Mouse (Mus musculus) erythroblast, embryonic 14.5 days (primary cell): Measurements from ENCODE around the gene Ddi2. TPM values are rescaled to one million over a fixed set of nuclear protein-coding genes. Genes with fewer than 3 reads are reported as not detected.

Experiments used
- H3K27me3 ChIP-seq: 2 replicates; pipeline ENCODE4 v1.6.1; 2012; ENCODE audit warnings: inconsistent platforms; ENCODE audit not compliant: control insufficient read depth
- H3K36me3 ChIP-seq: 2 replicates; pipeline ENCODE4 v1.6.1; 2012; ENCODE audit warnings: mild to moderate bottlenecking, inconsistent platforms; ENCODE audit not compliant: control insufficient read depth
- H3K4me1 ChIP-seq: 2 replicates; pipeline ENCODE4 v1.6.1; 2012; ENCODE audit warnings: inconsistent platforms; ENCODE audit not compliant: control insufficient read depth
- H3K4me3 ChIP-seq: replicated peaks from 2 replicates; pipeline ENCODE3; 2012; ENCODE audit warnings: moderate library complexity, mild to moderate bottlenecking, inconsistent platforms
- H3K9me3 ChIP-seq: 2 replicates; pipeline ENCODE4 v1.6.1; 2012; ENCODE audit warnings: low read length, inconsistent platforms, mixed read lengths; ENCODE audit not compliant: control insufficient read depth
- GATA1 ChIP-seq: IDR thresholded peaks from 2 replicates; pipeline ENCODE4 v1.6.1; 2012; ENCODE audit warnings: low read length, inconsistent platforms, mixed read lengths
- TAL1 ChIP-seq: IDR thresholded peaks from 3 replicates; pipeline ENCODE4 v1.6.1; 2012; ENCODE audit warnings: low read length, inconsistent platforms, mixed read lengths
- polyA plus RNA-seq: library from polyadenylated mRNA; stranded (reverse); fragments of >175 nt; gene quantifications from 2 replicates; pipeline ENCODE4 v1.2.3, GENCODE M21; 2012

Gene Ddi2
- polyA plus RNA-seq, 1 experiment, result 0.58 TPM

- TF ChIP-seq GATA1, result no peak
- no peak for TF ChIP-seq TAL1
- H3K27me3 ChIP-seq, result no peaks in the 10 kb centered on the region
- no peak overlapping the region for H3K4me3 ChIP-seq
- peaks cover 81% of the 10 kb centered on the region for H3K4me1 ChIP-seq
- peaks cover 77% of the 10 kb centered on the region for H3K36me3 ChIP-seq
- no peaks in the 10 kb centered on the region for H3K9me3 ChIP-seq
These were observed 38.9 kb upstream of the Ddi2 start for GRCm38 (mm10) chr4:141762102-141762598.

- H3K9me3 ChIP-seq, result no peaks in the 10 kb centered on the region
- H3K27me3 ChIP-seq, result no peaks in the 10 kb centered on the region
- TF ChIP-seq GATA1, result no peak
- no peak for TF ChIP-seq TAL1
- peaks cover 80% of the 10 kb centered on the region for H3K4me1 ChIP-seq
- H3K4me3 ChIP-seq, result no peak overlapping the region
- H3K36me3 ChIP-seq, result peaks cover 69% of the 10 kb centered on the region
These were observed 37.7 kb upstream of the Ddi2 start for GRCm38 (mm10) chr4:141760942-141761341.

- peaks cover 71% of the 10 kb centered on the region for H3K36me3 ChIP-seq
- no peaks in the 10 kb centered on the region for H3K27me3 ChIP-seq
- H3K4me1 ChIP-seq, result peaks cover 91% of the 10 kb centered on the region
- H3K9me3 ChIP-seq, result no peaks in the 10 kb centered on the region
- no peak overlapping the region for H3K4me3 ChIP-seq
- TF ChIP-seq GATA1, result no peak
- TF ChIP-seq TAL1, result no peak
These were observed 35.8 kb upstream of the Ddi2 start for GRCm38 (mm10) chr4:141758874-141759542.

GRCm38 (mm10) chr4:141757124-141757523, 33.9 kb upstream of the Ddi2 start:
- no peak overlapping the region for H3K4me3 ChIP-seq
- peaks cover 54% of the 10 kb centered on the region for H3K36me3 ChIP-seq
- no peaks in the 10 kb centered on the region for H3K27me3 ChIP-seq
- peaks cover 89% of the 10 kb centered on the region for H3K4me1 ChIP-seq
- H3K9me3 ChIP-seq, result no peaks in the 10 kb centered on the region
- TF ChIP-seq TAL1, result no peak
- TF ChIP-seq GATA1, result no peak

GRCm38 (mm10) chr4:141755375-141755930, 32.2 kb upstream of the Ddi2 start:
- TF ChIP-seq TAL1 (no peak), GATA1 (no peak)
- H3K36me3 ChIP-seq, result peaks cover 38% of the 10 kb centered on the region
- H3K4me3 ChIP-seq, result no peak overlapping the region
- H3K27me3 ChIP-seq, result no peaks in the 10 kb centered on the region
- peaks cover 90% of the 10 kb centered on the region for H3K4me1 ChIP-seq
- H3K9me3 ChIP-seq, result no peaks in the 10 kb centered on the region

- peaks cover 12% of the 10 kb centered on the region for H3K36me3 ChIP-seq
- TF ChIP-seq GATA1 (peak; percentile 28; the same call in 1 of the 2 replicates), TAL1 (peak; percentile 79)
- H3K9me3 ChIP-seq, result no peaks in the 10 kb centered on the region
- peaks cover 83% of the 10 kb centered on the region for H3K4me1 ChIP-seq
- H3K4me3 ChIP-seq, result peak overlapping the region; percentile 61
- no peaks in the 10 kb centered on the region for H3K27me3 ChIP-seq
These were observed 28.8 kb upstream of the Ddi2 start for GRCm38 (mm10) chr4:141752076-141752421.

GRCm38 (mm10) chr4:141751419-141752075, 28.3 kb upstream of the Ddi2 start:
- H3K4me1 ChIP-seq, result peaks cover 84% of the 10 kb centered on the region
- TF ChIP-seq TAL1 (no peak), GATA1 (peak; percentile 72)
- H3K36me3 ChIP-seq, result peaks cover 11% of the 10 kb centered on the region
- H3K27me3 ChIP-seq, result no peaks in the 10 kb centered on the region
- H3K4me3 ChIP-seq, result peak overlapping the region; percentile 61
- no peaks in the 10 kb centered on the region for H3K9me3 ChIP-seq

GRCm38 (mm10) chr4:141750826-141751225, 27.6 kb upstream of the Ddi2 start:
- H3K27me3 ChIP-seq, result no peaks in the 10 kb centered on the region
- no peaks in the 10 kb centered on the region for H3K9me3 ChIP-seq
- H3K4me1 ChIP-seq, result peaks cover 78% of the 10 kb centered on the region
- H3K36me3 ChIP-seq, result peaks cover 11% of the 10 kb centered on the region
- H3K4me3 ChIP-seq, result peak overlapping the region; percentile 61
- TF ChIP-seq TAL1, result no peak
- no peak for TF ChIP-seq GATA1

GRCm38 (mm10) chr4:141749557-141749956, 26.3 kb upstream of the Ddi2 start:
- TF ChIP-seq TAL1 (no peak), GATA1 (no peak)
- H3K4me3 ChIP-seq, result no peak overlapping the region

More at GRCm38 (mm10) chr4:141749557-141749956, 26.3 kb upstream of the Ddi2 start:
- Histone ChIP-seq H3K36me3 (peaks cover 3% of the 10 kb centered on the region), H3K27me3 (no peaks in the 10 kb centered on the region), H3K4me1 (peaks cover 70% of the 10 kb centered on the region), H3K9me3 (no peaks in the 10 kb centered on the region)
